Mouse (Mus musculus) kidney, postnatal 4 days (tissue): ENCODE measurements around the gene Nek6.

ENCODE experiments used
- DNase-seq, 2 experiments: peaks; one replicate each; pipeline ENCODE4 v3.0.0; 2021; ENCODE audit warnings: mixed read lengths in 2 of 2

Nek6 gene

GRCm38 (mm10) chr2:38629451-38629850 is 118.0 kb downstream of the Nek6 start:
- no peak for DNase-seq

- no peak for DNase-seq
Measured at GRCm38 (mm10) chr2:38630574-38630973, 119.1 kb downstream of the Nek6 start.

DNA sequence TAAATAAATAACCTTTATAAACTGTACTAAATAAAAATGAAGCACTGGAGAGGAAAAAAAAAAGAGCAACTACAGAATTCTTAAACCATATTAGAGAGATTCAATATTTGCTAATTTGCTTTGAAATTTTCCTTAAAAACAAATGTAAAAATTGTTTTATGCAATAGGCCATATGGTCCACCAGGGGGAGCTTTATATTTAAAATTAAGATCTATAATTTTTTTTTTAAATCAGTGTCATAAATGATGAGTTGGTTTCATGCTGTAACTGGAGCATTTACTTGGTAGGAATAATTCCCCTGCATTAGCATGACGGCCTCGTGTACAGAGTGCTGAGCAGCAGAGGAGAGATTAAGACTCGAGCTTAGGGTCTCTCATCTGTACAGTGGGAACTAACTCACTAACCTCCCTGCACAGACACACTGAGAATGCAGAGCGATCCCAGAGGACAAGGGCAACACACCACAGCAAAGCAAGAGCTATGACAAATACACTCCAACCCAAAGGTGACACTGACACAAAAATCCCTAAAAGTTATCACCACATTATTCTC is 126.3 kb downstream of the Nek6 start:
- no peak for DNase-seq

- DNase-seq: no peak
Measured at GRCm38 (mm10) chr2:38641761-38642160, 130.3 kb downstream of the Nek6 start.

- peak; percentile 91 to 96 for DNase-seq
Measured at GRCm38 (mm10) chr2:38643625-38644427, 132.4 kb downstream of the Nek6 start, which contains the start of gene Psmb7. Psmb7 (minus strand) TSS chr2:38644087.
